Mouse (Mus musculus) urinary bladder, postnatal 36 days (tissue): ENCODE data around the gene BC035044.
"Not testable (repeated sequence)": the region's sequence is repeated elsewhere in the genome, so short reads cannot be mapped to it uniquely, and the experiment has no call there.

ENCODE experiments used
- DNase-seq, 2 experiments: peaks; one replicate each; pipeline ENCODE4 v3.0.0; 2022; ENCODE audit warnings: low spot score in 2 of 2, mixed read lengths in 1 of 2

The BC035044 gene

DNA sequence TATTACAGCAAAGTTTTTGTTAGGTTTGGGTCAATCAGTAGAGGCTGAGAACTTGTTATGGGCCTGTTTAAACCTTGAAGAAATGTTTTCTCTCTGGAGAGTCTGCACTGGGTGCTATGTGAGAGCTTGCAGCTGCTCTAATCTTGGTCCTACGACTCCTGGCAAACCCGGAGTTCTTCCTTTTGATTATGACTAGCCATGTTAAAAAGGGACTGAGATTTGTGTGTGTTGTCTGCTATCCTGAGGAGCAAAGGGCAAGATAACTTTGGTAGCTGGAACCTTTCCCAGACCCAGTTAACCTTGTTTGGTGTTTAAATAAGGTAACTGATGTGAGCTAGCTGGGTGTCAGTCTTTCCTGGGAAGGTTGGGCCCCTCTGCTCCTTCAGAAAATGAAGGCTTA lies 40.3 kb downstream of the BC035044 start:
- DNase-seq: no peak

GRCm38 (mm10) chr6:128849902-128850301 lies 41.0 kb downstream of the BC035044 start:
- DNase-seq: peak in 1 of 2 experiments; percentile 59

- DNase-seq: no peak
Observed at GRCm38 (mm10) chr6:128847401-128847800, 43.5 kb downstream of the BC035044 start.

DNA sequence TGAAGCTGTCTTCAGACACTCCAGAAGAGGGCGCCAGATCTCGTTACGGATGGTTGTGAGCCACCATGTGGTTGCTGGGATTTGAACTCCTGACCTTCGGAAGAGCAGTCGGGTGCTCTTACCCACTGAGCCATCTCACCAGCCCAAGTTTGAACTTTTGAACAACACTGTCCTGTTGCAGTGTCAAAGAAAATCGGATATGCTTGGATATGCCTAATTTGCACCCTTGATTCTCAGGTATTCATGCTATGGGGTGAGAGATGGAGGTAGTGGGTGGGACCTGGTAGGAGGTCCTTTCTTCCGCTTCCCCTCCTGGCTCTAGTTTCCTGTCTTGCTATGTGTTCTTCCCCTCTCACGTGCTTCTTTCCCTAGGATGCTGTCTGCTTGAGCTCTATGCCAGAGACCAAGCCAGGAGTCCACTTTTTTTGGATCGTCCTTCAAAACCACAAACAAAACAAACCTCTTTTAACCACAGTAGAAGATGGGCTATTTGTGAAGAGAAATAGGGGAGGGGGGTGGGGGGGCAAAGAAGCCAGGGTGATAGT lies 44.9 kb downstream of the BC035044 start:
- DNase-seq: no peak

DNA sequence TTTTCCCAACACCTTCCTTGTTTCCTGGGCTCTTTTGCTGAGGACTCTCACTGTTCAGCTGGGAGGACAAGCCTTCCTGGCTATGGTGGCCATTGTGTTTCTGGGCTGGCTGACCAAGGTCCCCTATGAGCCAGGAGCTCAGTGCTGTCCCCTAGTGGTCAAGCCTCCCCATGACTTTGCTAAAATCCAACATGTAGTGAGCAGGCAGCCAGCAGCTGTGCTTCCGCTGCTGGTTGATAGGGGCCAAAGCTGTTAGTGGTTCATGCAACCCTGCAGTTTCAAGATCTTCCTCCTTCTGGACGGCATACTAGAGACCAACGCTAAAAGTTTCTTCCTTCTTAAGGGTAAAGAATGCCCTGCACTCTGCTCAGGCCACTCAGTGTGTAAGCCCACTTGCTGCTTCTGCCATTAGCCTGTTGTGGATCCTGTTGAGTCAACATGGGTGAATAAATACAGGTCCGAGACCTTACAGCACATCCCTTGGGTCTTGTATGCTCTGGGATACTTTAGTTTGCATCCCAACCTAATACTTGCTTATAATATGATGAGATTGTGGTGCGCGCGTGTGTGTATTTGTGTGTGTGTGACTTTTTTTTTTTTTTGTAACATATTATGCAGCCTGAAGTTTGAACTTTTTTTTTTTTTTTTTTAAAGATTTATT lies 45.5 kb downstream of the BC035044 start:
- peak; percentile 65 to 82 for DNase-seq

GRCm38 (mm10) chr6:128844586-128845080 lies 46.3 kb downstream of the BC035044 start:
- no peak for DNase-seq

DNA sequence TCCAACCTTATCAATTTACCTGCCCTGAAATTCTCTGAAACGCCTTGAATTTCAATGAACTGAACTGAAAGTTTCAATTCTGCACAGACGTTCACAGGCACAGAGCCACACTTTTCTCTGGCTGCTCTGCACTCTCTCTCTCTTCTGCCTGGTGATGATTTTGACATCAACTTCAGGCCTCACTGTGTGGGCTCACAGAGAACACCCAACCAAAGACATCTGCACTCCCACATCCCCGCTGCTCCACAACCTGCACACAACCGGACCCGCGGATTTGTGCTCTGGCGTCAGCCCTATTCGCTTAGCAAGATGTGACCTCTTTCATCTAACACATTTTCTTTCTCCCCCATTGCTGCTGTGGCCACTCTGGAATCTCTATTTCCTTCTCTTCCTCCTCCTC lies 46.8 kb downstream of the BC035044 start:
- no peak for DNase-seq

DNA sequence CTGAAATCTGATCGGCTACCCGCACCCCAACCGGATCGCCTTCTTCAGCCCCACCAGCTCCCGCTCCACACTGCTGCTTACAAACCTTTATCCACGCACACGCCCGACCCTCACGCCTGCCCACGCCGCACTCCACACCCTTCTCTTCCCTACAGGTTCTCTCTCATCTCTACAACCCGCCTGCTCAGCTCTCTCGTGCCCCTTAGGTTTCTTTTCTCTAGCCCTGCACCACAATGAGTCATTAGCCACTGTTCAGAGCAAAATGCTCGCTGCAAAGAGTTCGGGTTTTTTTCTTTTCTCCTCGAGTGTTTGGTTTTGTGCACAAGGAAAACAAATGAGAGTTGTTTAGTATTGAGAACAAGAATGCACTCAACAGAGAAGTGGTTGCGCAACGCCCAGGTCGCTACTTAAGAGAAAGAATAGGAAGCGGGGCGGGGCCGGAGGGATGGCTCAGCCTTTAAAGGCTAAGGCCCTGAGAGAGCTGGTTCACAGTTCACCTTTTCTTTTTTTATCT lies 47.4 kb downstream of the BC035044 start:
- DNase-seq: peak; percentile 71 to 79

- peak; percentile 90 to 91 for DNase-seq
Observed at GRCm38 (mm10) chr6:128842945-128843478, 47.9 kb downstream of the BC035044 start.

GRCm38 (mm10) chr6:128842356-128842944 lies 48.5 kb downstream of the BC035044 start:
- no peak for DNase-seq

DNA sequence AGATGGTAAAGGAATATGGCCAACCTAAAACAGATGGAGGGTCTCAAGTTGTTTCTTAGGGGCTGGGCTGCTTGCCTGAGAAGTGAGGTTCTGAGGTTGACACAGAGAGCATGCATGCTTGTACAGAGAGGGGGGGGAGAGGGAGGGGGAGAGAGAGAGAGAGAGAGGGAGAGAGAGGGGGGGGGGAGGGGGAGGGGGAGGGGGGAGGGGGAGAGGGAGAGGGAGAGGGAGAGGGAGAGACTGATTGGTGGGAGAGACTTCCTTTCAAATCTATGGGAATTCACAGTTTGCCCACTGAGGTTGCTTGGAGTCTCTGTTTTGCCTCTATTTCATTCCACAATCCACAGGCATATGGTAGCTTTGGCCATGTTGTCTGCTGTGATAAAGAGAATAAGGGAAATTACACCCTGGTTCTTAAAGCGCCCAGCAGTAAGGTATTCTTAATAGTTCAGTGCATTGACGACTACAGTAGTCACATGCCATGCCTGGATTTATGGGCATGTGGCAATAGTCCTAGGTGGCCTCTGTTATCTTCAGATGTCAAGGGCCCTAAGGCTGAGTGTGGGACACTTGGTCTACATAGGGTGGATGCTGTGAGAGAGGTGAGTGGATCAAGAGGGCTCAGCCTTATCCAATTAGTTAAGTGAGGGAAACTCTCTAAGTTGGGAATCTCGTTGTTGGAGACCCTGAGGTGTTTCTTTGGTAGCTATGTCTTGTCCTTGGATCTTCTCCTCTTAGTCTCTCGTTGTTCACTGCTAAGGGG lies 49.4 kb downstream of the BC035044 start:
- DNase-seq: no peak

- not testable (repeated sequence) for DNase-seq
Observed at GRCm38 (mm10) chr6:128840669-128841068, 50.3 kb downstream of the BC035044 start.

- no peak for DNase-seq
Observed at GRCm38 (mm10) chr6:128839921-128840320, 51.0 kb downstream of the BC035044 start.

GRCm38 (mm10) chr6:128839266-128839771 lies 51.6 kb downstream of the BC035044 start:
- DNase-seq: peak; percentile 80 to 81

DNA sequence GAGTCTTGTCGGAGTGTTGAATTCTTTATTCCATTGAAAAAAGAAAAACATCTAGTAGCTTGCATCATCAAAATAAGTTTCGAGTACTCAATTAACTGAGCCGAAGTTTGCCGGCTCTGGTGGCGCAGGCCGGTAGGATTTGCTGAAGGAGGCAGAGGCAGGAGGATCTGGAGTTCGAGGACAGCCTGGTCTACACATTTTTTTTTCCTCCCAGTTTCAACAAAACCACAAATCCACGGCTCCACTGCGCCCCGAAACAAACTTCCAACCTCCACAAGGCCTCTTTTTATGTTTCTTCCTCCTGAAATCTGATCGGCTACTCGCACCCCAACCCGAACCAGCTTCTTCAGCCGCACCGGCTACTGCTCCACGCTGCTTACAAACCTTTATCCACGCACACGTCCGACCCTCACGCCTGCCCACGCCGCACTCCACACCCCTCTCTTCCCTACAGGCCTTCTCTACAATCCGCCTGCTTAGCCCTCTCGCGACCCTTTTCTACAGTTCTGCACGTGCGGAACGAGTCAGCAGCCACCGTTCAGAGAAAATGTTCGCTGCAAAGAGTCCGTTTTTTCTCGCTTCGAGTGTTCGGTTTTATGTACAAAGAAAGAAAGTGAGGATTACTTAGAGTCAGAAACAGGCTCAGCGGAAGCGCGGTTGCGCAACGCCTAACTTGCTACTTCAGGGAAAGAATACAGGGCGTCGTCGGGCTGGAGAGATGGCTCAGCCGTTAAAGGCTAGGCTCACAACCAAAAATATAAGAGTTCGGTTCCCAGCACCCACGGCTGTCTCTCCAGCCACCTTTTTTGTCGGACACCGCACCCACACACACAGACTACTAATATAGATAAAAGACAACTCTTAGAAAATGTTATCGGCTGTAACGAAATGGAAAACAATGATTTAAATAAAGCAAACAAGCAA lies 52.3 kb downstream of the BC035044 start:
- DNase-seq: peak; percentile 88 to 93

GRCm38 (mm10) chr6:128837454-128838341 lies 53.2 kb downstream of the BC035044 start:
- DNase-seq: no peak

GRCm38 (mm10) chr6:128836955-128837334 lies 54.0 kb downstream of the BC035044 start:
- DNase-seq: no peak

DNA sequence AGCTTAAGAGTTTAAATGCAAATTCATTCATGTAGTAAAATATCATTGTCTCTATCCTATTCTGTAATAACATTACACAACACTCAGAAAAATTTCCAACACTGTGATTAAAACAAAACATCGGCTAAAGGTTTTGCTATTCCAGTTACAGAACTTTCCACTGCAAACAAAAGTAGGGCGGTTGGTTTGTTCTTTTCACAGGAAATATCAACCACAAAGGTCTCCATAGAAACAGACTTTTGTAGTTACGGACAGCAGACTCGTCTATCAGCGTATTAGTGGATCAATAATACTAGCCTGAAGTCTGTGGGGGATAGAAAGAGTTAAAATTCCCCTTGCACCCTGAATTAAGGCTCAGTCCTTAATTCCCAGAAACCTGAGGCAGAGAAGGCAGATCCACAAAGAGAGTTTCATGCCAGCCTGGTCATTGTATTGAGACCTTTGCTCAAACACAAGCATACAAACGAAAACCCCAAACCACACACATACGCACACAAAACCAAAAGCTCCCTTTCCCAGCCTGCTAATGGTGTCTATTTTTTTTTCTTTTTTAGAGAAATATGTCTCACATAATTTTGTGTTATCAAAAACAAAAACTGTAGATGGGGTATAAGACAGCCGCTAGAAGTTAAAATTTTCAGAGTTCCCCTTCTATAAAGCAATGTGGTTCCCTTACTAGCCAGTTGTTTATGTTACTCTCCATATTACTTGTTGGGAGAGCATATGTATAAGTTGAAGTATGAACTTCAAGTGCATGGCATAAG lies 54.6 kb downstream of the BC035044 start:
- DNase-seq: no peak

GRCm38 (mm10) chr6:128835571-128835970 lies 55.4 kb downstream of the BC035044 start:
- DNase-seq: no peak
